24 mouse cellular contexts compared by ENCODE assay signal in genomic region chr9:31995101-31995500, GRCm38 (mm10).
DNase-seq lines count a peak whose midpoint lies in the region; ATAC-seq lines count a peak whose summit lies in the region.
"Had no signal": no experiment of that assay in that cellular context is flagged by ENCODE, and none has a peak within 500 bp of the region (broad histone marks: within the 10 kb centered on the region; RNA-seq: fewer than 3 reads in every experiment).

No protein-coding gene starts in this region.

- H3K4me1 ChIP-seq in intestine, embryonic 16.5 days (ENCODE audit: control insufficient read depth, insufficient read depth, low read length) = peaks cover 33% of the 10 kb centered on the region
- H3K4me1 ChIP-seq in intestine, embryonic 15.5 days (replicated peaks) = peaks cover 32% of the 10 kb centered on the region
- H3K4me1 ChIP-seq in midbrain, embryonic 11.5 days (ENCODE audit: control insufficient read depth, insufficient read depth, low read length) = no peaks in the 10 kb centered on the region
- no peaks in the 10 kb centered on the region for H3K4me1 ChIP-seq in midbrain, embryonic 14.5 days (ENCODE audit: control insufficient read depth, insufficient read depth, low read length)

- peak overlapping the region; percentile 72; the same call in 1 of the 2 replicates for H3K27ac ChIP-seq in intestine, embryonic 16.5 days (ENCODE audit: low read length)
- H3K27ac ChIP-seq in intestine, embryonic 15.5 days = no peak overlapping the region
- no peak overlapping the region for H3K27ac ChIP-seq in midbrain, embryonic 11.5 days (ENCODE audit: low read depth, low read length)
- H3K27ac ChIP-seq in midbrain, embryonic 14.5 days (replicated peaks; ENCODE audit: low read depth, low read length) = no peak overlapping the region
- H3K27ac ChIP-seq: embryonic facial prominence, embryonic 10.5 days; embryonic facial prominence, embryonic 12.5 days; forebrain, embryonic 13.5 days; forebrain, embryonic 15.5 days had no signal

- H3K27me3 ChIP-seq in intestine, embryonic 16.5 days (replicated peaks; ENCODE audit: control insufficient read depth, insufficient read depth, low read length) = no peaks in the 10 kb centered on the region
- no peaks in the 10 kb centered on the region for H3K27me3 ChIP-seq in intestine, embryonic 15.5 days (replicated peaks)
- no peaks in the 10 kb centered on the region for H3K27me3 ChIP-seq in midbrain, embryonic 11.5 days (ENCODE audit: control insufficient read depth, insufficient read depth, low read length)
- H3K27me3 ChIP-seq in midbrain, embryonic 14.5 days (ENCODE audit: control insufficient read depth, insufficient read depth, low read length) = no peaks in the 10 kb centered on the region
- H3K27me3 ChIP-seq: CH12.LX; embryonic facial prominence, embryonic 12.5 days; forebrain, embryonic 13.5 days; forebrain, embryonic 15.5 days; Patski had no signal

- no peaks in the 10 kb centered on the region for H3K36me3 ChIP-seq in intestine, embryonic 16.5 days (ENCODE audit: control insufficient read depth, insufficient read depth, low read length)
- no peaks in the 10 kb centered on the region for H3K36me3 ChIP-seq in intestine, embryonic 15.5 days
- H3K36me3 ChIP-seq in midbrain, embryonic 11.5 days (ENCODE audit: control insufficient read depth, insufficient read depth, low read length) = no peaks in the 10 kb centered on the region
- H3K36me3 ChIP-seq in midbrain, embryonic 14.5 days (ENCODE audit: control insufficient read depth, insufficient read depth, low read length) = no peaks in the 10 kb centered on the region
- H3K36me3 ChIP-seq: embryonic facial prominence, embryonic 10.5 days; embryonic facial prominence, embryonic 12.5 days; forebrain, embryonic 15.5 days; G1E had no signal

- no peak overlapping the region for H3K9ac ChIP-seq in intestine, embryonic 16.5 days (ENCODE audit: low read depth, low read length)
- H3K9ac ChIP-seq in intestine, embryonic 15.5 days = no peak overlapping the region
- no peak overlapping the region for H3K9ac ChIP-seq in midbrain, embryonic 11.5 days (ENCODE audit: low read length)
- no peak overlapping the region for H3K9ac ChIP-seq in midbrain, embryonic 14.5 days (replicated peaks; ENCODE audit: low read length)
- H3K9ac ChIP-seq: embryonic facial prominence, embryonic 12.5 days; forebrain, embryonic 13.5 days; forebrain, embryonic 15.5 days had no signal

- WGBS in intestine, embryonic 16.5 days = 65% methylated on average over 3 of the region's 3 CpGs
- WGBS in intestine, embryonic 15.5 days = 65% methylated on average over 3 of the region's 3 CpGs
- WGBS in midbrain, embryonic 11.5 days = 59% methylated on average over 3 of the region's 3 CpGs
- WGBS in midbrain, embryonic 14.5 days = 60% methylated on average over 3 of the region's 3 CpGs

- H3K9me3 ChIP-seq in intestine, embryonic 16.5 days (ENCODE audit: control insufficient read depth, low read length) = no peaks in the 10 kb centered on the region
- no peaks in the 10 kb centered on the region for H3K9me3 ChIP-seq in intestine, embryonic 15.5 days
- H3K9me3 ChIP-seq in midbrain, embryonic 11.5 days (ENCODE audit: control insufficient read depth, low read length) = no peaks in the 10 kb centered on the region
- no peaks in the 10 kb centered on the region for H3K9me3 ChIP-seq in midbrain, embryonic 14.5 days (ENCODE audit: control insufficient read depth, low read length)
- H3K9me3 ChIP-seq: embryonic facial prominence, embryonic 10.5 days; embryonic facial prominence, embryonic 12.5 days; forebrain, embryonic 13.5 days; forebrain, embryonic 15.5 days; G1E had no signal

- H3K4me2 ChIP-seq in intestine, embryonic 16.5 days (ENCODE audit: low read depth, low read length) = no peak overlapping the region
- no peak overlapping the region for H3K4me2 ChIP-seq in intestine, embryonic 15.5 days (replicated peaks)
- no peak overlapping the region for H3K4me2 ChIP-seq in midbrain, embryonic 11.5 days
- H3K4me2 ChIP-seq in midbrain, embryonic 14.5 days (ENCODE audit: low read length) = no peak overlapping the region
- H3K4me2 ChIP-seq: embryonic facial prominence, embryonic 12.5 days; forebrain, embryonic 13.5 days; forebrain, embryonic 15.5 days had no signal

- DNase-seq in heart, adult 11 months = peak; percentile 70
- no peak for DNase-seq in heart, postnatal 10 days
- DNase-seq in midbrain, embryonic 11.5 days (ENCODE audit: low spot score, missing footprints) = peak; percentile 74
- no peak for DNase-seq in midbrain, embryonic 14.5 days
- DNase-seq: adrenal gland, adult 8-10 months; adrenal gland, postnatal 14 days; adrenal gland, postnatal 36 days; B cell, adult 2 months; cerebellum, adult 11-12 months; cerebellum, adult 2 months; cerebellum, adult 9-10 months; cerebellum, postnatal 10 days; cerebellum, postnatal 25 days had no signal

- intact Hi-C loops in heart, postnatal 10 days (cut with DNase I) = no loop called here

- no peak for ATAC-seq in intestine, embryonic 16.5 days
- ATAC-seq in intestine, embryonic 15.5 days = no peak
- ATAC-seq in midbrain, embryonic 11.5 days (ENCODE audit: low FRiP score) = no peak
- no peak for ATAC-seq in midbrain, embryonic 14.5 days (ENCODE audit: low FRiP score, low TSS enrichment)
- ATAC-seq: activated CD4-positive, CD25-positive, alpha-beta regulatory T cell, adult 4 months; CD4-positive, CD25-positive, alpha-beta regulatory T cell, adult 4 months; forebrain, embryonic 13.5 days; forebrain, embryonic 15.5 days; Patski had no signal

- no peak overlapping the region for H3K4me3 ChIP-seq in intestine, embryonic 16.5 days (ENCODE audit: low read length)
- H3K4me3 ChIP-seq in intestine, embryonic 15.5 days (replicated peaks) = no peak overlapping the region
- H3K4me3 ChIP-seq in midbrain, embryonic 11.5 days (ENCODE audit: low read depth, low read length) = no peak overlapping the region
- H3K4me3 ChIP-seq in midbrain, embryonic 14.5 days (replicated peaks; ENCODE audit: low read depth, low read length) = no peak overlapping the region
- H3K4me3 ChIP-seq: embryonic facial prominence, embryonic 10.5 days; embryonic facial prominence, embryonic 12.5 days; forebrain, embryonic 13.5 days; forebrain, embryonic 15.5 days had no signal

Comparison
In these comparisons a context has a peak if more than half of its experiments do, and no peak if none do; other contexts are left out.
1. DNase-seq: peak in heart, adult 11 months (single experiment) and midbrain, embryonic 11.5 days (single experiment); none in heart, postnatal 10 days (0 of 2) and midbrain, embryonic 14.5 days (single experiment).